ENCODE assay signal across 22 mouse cellular contexts in genomic region chr4:21611531-21612282, GRCm38 (mm10).
DNase-seq lines count a peak whose midpoint lies in the region; ATAC-seq lines count a peak whose summit lies in the region.
"Had no signal": no experiment of that assay in that cellular context is flagged by ENCODE, and none has a peak within 500 bp of the region (broad histone marks: within the 10 kb centered on the region; RNA-seq: fewer than 3 reads in every experiment).

No protein-coding gene starts in this region.

- H3K27ac ChIP-seq in hindbrain, embryonic 12.5 days: no peak overlapping the region
- no peak overlapping the region for H3K27ac ChIP-seq in hindbrain, embryonic 14.5 days
- no peak overlapping the region for H3K27ac ChIP-seq in neural tube, embryonic 11.5 days (ENCODE audit: low read depth, low read length)
- no peak overlapping the region for H3K27ac ChIP-seq in neural tube, embryonic 15.5 days (replicated peaks)
- H3K27ac ChIP-seq: heart, embryonic 15.5 days; limb, embryonic 15.5 days; liver, embryonic 14.5 days; lung, embryonic 15.5 days had no signal

- no peak overlapping the region for H3K4me3 ChIP-seq in hindbrain, embryonic 12.5 days
- H3K4me3 ChIP-seq in hindbrain, embryonic 14.5 days (replicated peaks; ENCODE audit: low read length): no peak overlapping the region
- H3K4me3 ChIP-seq in neural tube, embryonic 11.5 days (ENCODE audit: low read depth, low read length): no peak overlapping the region
- no peak overlapping the region for H3K4me3 ChIP-seq in neural tube, embryonic 15.5 days (replicated peaks)
- H3K4me3 ChIP-seq: heart, embryonic 15.5 days; limb, embryonic 15.5 days; lung, embryonic 15.5 days; megakaryocyte, embryonic 14.5 days had no signal

- H3K4me2 ChIP-seq in hindbrain, embryonic 12.5 days (replicated peaks): no peak overlapping the region
- H3K4me2 ChIP-seq in hindbrain, embryonic 14.5 days (replicated peaks): no peak overlapping the region
- no peak overlapping the region for H3K4me2 ChIP-seq in neural tube, embryonic 11.5 days (ENCODE audit: low read depth)
- H3K4me2 ChIP-seq in neural tube, embryonic 15.5 days: no peak overlapping the region
- H3K4me2 ChIP-seq: heart, embryonic 15.5 days; limb, embryonic 15.5 days; lung, embryonic 15.5 days had no signal

- 71% methylated on average over 5 of the region's 5 CpGs for WGBS in hindbrain, embryonic 12.5 days
- 59% methylated on average over 5 of the region's 5 CpGs for WGBS in hindbrain, embryonic 14.5 days
- WGBS in neural tube, embryonic 11.5 days: 73% methylated on average over 5 of the region's 5 CpGs
- 58% methylated on average over 5 of the region's 5 CpGs for WGBS in neural tube, embryonic 15.5 days

- DNase-seq in embryo, embryonic 10.5 days (ENCODE audit: low spot score): peak; percentile 11
- no peak for DNase-seq in embryo, embryonic 9.5 days (ENCODE audit: extremely low spot score)
- no peak for DNase-seq in hindbrain, embryonic 14.5 days (ENCODE audit: low spot score)
- DNase-seq in neural tube, embryonic 11.5 days (ENCODE audit: low spot score): peak; percentile 29
- DNase-seq in retina, postnatal 1 day: peak; percentile 70
- DNase-seq in lung, adult 18-20 months: no peak
- DNase-seq: adrenal gland, postnatal 14 days; cerebellum, adult 8-10 months; cerebellum, postnatal 36 days; gastrocnemius, postnatal 36 days; heart, postnatal 36 days; kidney, adult 18-20 months; left cerebral cortex, postnatal 4 days; lung, postnatal 36 days had no signal

- peak; percentile 82 for ATAC-seq in hindbrain, embryonic 12.5 days (ENCODE audit: low FRiP score)
- no peak for ATAC-seq in hindbrain, embryonic 14.5 days (ENCODE audit: low FRiP score)
- peak; percentile 85 for ATAC-seq in neural tube, embryonic 11.5 days (ENCODE audit: insufficient read depth, low FRiP score, low TSS enrichment)
- ATAC-seq in neural tube, embryonic 15.5 days (ENCODE audit: low FRiP score): no peak
- ATAC-seq: inflammation-experienced regulatory T-cells, adult 6 months had no signal

- no peaks in the 10 kb centered on the region for H3K27me3 ChIP-seq in hindbrain, embryonic 12.5 days
- no peaks in the 10 kb centered on the region for H3K27me3 ChIP-seq in hindbrain, embryonic 14.5 days (ENCODE audit: control insufficient read depth, insufficient read depth, low read length)
- H3K27me3 ChIP-seq in neural tube, embryonic 11.5 days (ENCODE audit: control insufficient read depth, insufficient read depth, low read length): no peaks in the 10 kb centered on the region
- H3K27me3 ChIP-seq in neural tube, embryonic 15.5 days (replicated peaks): no peaks in the 10 kb centered on the region
- H3K27me3 ChIP-seq: heart, embryonic 15.5 days; limb, embryonic 15.5 days; lung, embryonic 15.5 days; megakaryocyte, embryonic 14.5 days had no signal

- no peaks in the 10 kb centered on the region for H3K36me3 ChIP-seq in hindbrain, embryonic 12.5 days
- no peaks in the 10 kb centered on the region for H3K36me3 ChIP-seq in hindbrain, embryonic 14.5 days (replicated peaks; ENCODE audit: control insufficient read depth, insufficient read depth)
- H3K36me3 ChIP-seq in neural tube, embryonic 11.5 days (ENCODE audit: control insufficient read depth, insufficient read depth, low read length): no peaks in the 10 kb centered on the region
- H3K36me3 ChIP-seq in neural tube, embryonic 15.5 days: no peaks in the 10 kb centered on the region
- H3K36me3 ChIP-seq: heart, embryonic 15.5 days; limb, embryonic 15.5 days; lung, embryonic 15.5 days had no signal

- H3K4me1 ChIP-seq in hindbrain, embryonic 12.5 days: no peaks in the 10 kb centered on the region
- H3K4me1 ChIP-seq in hindbrain, embryonic 14.5 days (replicated peaks; ENCODE audit: control insufficient read depth, insufficient read depth, low read length): no peaks in the 10 kb centered on the region
- no peaks in the 10 kb centered on the region for H3K4me1 ChIP-seq in neural tube, embryonic 11.5 days (ENCODE audit: control insufficient read depth, insufficient read depth, low read length)
- no peaks in the 10 kb centered on the region for H3K4me1 ChIP-seq in neural tube, embryonic 15.5 days
- H3K4me1 ChIP-seq: heart, embryonic 15.5 days; limb, embryonic 15.5 days; lung, embryonic 15.5 days; megakaryocyte, embryonic 14.5 days had no signal

- H3K9me3 ChIP-seq in hindbrain, embryonic 12.5 days (replicated peaks): no peaks in the 10 kb centered on the region
- H3K9me3 ChIP-seq in hindbrain, embryonic 14.5 days (ENCODE audit: control insufficient read depth, low read length): no peaks in the 10 kb centered on the region
- H3K9me3 ChIP-seq in neural tube, embryonic 11.5 days (ENCODE audit: control insufficient read depth, low read length): no peaks in the 10 kb centered on the region
- H3K9me3 ChIP-seq in neural tube, embryonic 15.5 days (replicated peaks): no peaks in the 10 kb centered on the region
- H3K9me3 ChIP-seq: heart, embryonic 15.5 days; limb, embryonic 15.5 days; lung, embryonic 15.5 days; megakaryocyte, embryonic 14.5 days had no signal

- no peak overlapping the region for H3K9ac ChIP-seq in hindbrain, embryonic 12.5 days
- no peak overlapping the region for H3K9ac ChIP-seq in hindbrain, embryonic 14.5 days
- H3K9ac ChIP-seq in neural tube, embryonic 11.5 days (ENCODE audit: low read length): no peak overlapping the region
- no peak overlapping the region for H3K9ac ChIP-seq in neural tube, embryonic 15.5 days (replicated peaks)
- H3K9ac ChIP-seq: heart, embryonic 15.5 days; limb, embryonic 15.5 days; liver, embryonic 14.5 days; lung, embryonic 15.5 days had no signal

Comparison
In these comparisons a context has a peak if more than half of its experiments do, and no peak if none do; other contexts are left out.
1. DNase-seq: peak in embryo, embryonic 10.5 days (single experiment), neural tube, embryonic 11.5 days (single experiment) and retina, postnatal 1 day (single experiment); none in embryo, embryonic 9.5 days (single experiment), hindbrain, embryonic 14.5 days (single experiment) and lung, adult 18-20 months (0 of 2).
2. ATAC-seq: peak in hindbrain, embryonic 12.5 days (single experiment) and neural tube, embryonic 11.5 days (single experiment); none in hindbrain, embryonic 14.5 days (single experiment) and neural tube, embryonic 15.5 days (single experiment).